Mouse (Mus musculus) cerebellum, adult 2 months (tissue): Measurements from ENCODE around the gene Gm3854.
A peak's percentile ranks its signal among the peaks of the same experiment; 100 is the strongest.

Experiments
- CTCF ChIP-seq: fragments of 200-500 bp; IDR thresholded peaks from 2 replicates; pipeline ENCODE4 v1.5.1; 2011; ENCODE audit warnings: low read depth, mild to moderate bottlenecking, control low read depth, low read length, moderate library complexity, borderline replicate concordance; ENCODE audit not compliant: insufficient read depth
- POLR2A ChIP-seq: fragments of 200-500 bp; IDR thresholded peaks from 2 replicates; pipeline ENCODE4 v1.6.1; 2011; ENCODE audit warnings: low read length, control low read depth, borderline replicate concordance; ENCODE audit not compliant: insufficient read depth

DNA sequence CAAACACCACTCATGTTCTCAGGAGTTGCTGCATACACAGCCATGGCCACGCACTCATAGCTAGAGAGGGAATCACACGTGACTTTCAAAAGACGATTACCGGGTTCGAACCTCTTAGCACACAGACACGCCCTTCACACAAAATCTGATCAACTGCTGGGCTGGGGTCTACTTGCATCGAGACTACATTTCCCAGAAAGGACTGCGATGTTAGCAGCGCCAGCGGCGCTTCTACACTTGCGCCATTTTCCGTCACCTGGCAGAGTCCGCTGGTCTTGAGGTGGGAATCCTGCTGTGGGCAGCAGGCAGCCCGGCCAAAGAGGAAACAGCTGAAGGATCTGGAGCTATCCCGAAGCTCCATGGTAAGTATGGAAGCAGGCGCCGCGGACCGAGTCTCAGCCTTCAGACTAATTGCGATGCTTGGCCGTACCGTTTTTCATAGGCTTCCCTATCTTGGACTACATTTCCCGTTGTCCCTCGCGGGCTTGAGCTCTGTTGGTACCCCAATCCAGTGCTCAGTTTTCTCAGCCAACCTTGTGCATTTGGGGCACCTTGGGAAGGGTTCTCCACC lies at the start of gene Gm3854:
- no peak for TF ChIP-seq CTCF
- TF ChIP-seq POLR2A, result peak; percentile 69; the same call in 1 of the 2 replicates
